Mouse (Mus musculus): ENCODE measurements around the gene Eif6. TPM values are rescaled to one million over a fixed set of nuclear protein-coding genes. Genes with fewer than 3 reads are reported as not detected.

Gene Eif6
- 71.4 and 79.8 TPM in 2 replicates for total RNA-seq (2023)

DNA sequence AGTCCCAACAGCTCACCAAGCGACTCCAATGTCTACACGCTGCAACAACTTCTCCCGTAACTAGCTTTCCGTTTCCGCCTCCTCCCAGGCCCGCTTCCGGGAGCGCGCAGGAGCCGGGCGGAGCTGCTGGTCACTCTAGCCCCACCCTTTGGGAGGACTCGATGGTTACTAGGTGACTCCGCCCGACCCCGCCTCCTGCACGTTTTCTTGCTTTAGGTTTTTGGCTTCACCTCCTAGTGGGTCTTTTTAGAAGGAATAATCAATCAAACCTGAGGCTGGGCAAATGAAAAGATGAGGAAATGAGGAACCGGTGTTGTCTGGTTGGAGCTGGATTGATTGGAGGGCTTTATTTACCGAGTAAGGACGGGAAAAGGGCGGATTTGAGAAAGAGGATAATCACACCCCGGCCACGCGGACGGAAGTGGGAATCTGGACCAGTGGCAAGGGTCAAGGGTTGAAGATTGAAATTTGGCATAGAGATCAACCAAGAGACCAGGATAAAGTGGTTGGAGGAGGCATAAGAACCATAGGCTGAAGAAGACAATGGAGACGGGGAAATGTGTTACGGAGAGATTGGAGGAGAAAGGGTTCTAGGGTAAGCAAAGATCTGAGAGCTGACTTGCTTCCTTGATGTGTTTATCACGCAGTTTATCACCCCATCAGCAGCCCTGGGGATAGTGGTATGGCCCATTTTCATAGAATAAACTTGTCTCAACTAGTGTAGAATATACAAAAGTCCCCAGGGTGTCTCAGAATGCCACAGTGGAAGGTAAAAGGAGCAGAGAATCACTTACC lies at the start of gene Eif6:
Gene Eif6, minus strand, starts transcription at position 296 of the 795 bp plus-strand sequence.

DNA sequence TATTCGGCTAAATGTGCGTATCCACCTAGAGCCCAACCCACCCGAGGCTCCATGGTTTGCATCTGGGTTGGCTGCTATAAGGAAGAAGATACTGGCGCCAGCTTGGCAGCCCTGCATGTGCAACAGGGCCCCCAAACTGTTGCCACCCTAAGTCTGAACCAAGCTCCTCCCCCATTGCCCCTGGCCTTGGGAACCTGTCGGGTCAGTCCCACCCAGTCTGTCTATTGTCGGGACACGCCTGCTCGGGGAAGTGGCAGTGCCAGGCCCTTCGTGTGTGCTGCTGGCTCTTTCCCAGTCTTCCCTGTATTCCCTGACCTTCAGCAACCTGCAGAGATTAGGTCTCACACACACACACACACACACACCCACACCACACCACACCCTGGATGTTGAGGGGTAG lies 8.0 kb upstream of the Eif6 start, which contains the start of gene Fam83c:
Gene Fam83c, minus strand, starts transcription at position 123 of the 400 bp plus-strand sequence.

DNA sequence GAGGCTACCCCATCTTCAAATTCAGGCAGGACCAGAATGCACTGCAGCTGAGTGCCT lies 7.5 kb downstream of the Eif6 start, which contains the start of gene BC029722:
Gene BC029722, minus strand, starts transcription at position 35 of the 57 bp plus-strand sequence.

DNA sequence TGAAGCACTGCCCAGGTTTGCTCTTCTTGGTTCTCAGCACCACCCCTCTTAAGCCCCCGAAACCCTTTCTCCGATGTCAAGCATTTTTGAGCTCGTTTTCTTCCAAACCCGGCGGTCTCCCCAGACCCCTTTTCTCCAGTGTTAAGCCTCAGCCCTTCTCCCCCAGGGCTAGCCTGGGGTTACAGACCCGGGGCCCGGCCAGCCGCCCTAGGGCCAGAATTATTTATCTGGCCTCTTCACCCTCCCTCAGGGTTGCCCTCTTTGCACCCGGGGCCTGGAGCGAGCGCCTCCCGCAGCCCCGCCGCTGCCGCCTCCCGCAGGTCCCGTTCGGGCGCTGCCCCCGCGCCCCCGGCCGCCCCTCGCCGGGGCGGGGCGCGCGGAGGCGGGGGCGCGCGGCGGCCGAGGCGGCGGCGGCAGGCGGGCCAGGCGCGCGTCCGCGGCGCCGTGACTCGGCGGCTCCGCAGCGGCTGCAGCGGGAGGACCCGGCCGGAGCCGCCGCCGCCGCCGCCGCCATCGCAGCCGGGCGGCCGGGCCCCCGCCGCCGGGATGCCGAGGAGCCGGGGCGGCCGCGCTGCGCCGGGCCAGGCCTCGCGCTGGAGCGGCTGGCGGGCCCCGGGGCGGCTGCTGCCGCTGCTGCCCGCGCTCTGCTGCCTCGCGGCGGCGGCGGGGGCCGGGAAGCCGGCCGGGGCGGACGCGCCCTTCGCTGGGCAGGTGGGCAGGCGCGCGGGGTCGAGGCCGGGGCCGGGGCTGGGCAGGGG lies 51.6 kb downstream of the Eif6 start, which contains the start of gene Mmp24:
Gene Mmp24, plus strand, starts transcription at position 416 of the 758 bp plus-strand sequence.

Other genes starting within 250 kb of the Eif6 start
- gene Gss, start 234.1 kb downstream of the Eif6 start, total RNA-seq (2023) = 9.7 and 14.6 TPM in 2 replicates
- not detected in 2 replicates for gene Myh7b, start 215.7 kb downstream of the Eif6 start, total RNA-seq (2023)
- 116 and 139 TPM in 2 replicates for gene Trpc4ap, start 134.5 kb downstream of the Eif6 start, total RNA-seq (2023)
- 32.5 and 42.7 TPM in 2 replicates for gene Edem2, start 97.5 kb downstream of the Eif6 start, total RNA-seq (2023)
- not detected in 2 replicates for gene Gm17581, start 91.1 kb downstream of the Eif6 start, total RNA-seq (2023)
- gene Procr, start 75.8 kb downstream of the Eif6 start, total RNA-seq (2023) = not detected in 2 replicates
- gene Mmp24, start 51.6 kb downstream of the Eif6 start, total RNA-seq (2023) = not detected in 2 replicates
- gene BC029722, start 7.5 kb downstream of the Eif6 start, total RNA-seq (2023) = 8.4 and 9.0 TPM in 2 replicates
- not detected in 2 replicates for gene Fam83c, start 7.9 kb upstream of the Eif6 start, total RNA-seq (2023)
- 9.8 and 13.0 TPM in 2 replicates for gene Uqcc1, start 103.4 kb upstream of the Eif6 start, total RNA-seq (2023)
- gene Gm15557, start 113.8 kb upstream of the Eif6 start, total RNA-seq (2023) = not detected in 2 replicates
- not detected in 2 replicates for gene Gdf5, start 118.4 kb upstream of the Eif6 start, total RNA-seq (2023)
- 57.4 and 85.4 TPM in 2 replicates for gene Cep250, start 129.5 kb upstream of the Eif6 start, total RNA-seq (2023)
- not detected in 2 replicates for gene 6430550D23Rik, start 181.1 kb upstream of the Eif6 start, total RNA-seq (2023)
- gene Ergic3, start 181.1 kb upstream of the Eif6 start, total RNA-seq (2023) = 57.4 and 60.2 TPM in 2 replicates
- gene Fer1l4, start 226.0 kb upstream of the Eif6 start, total RNA-seq (2023) = not detected in 2 replicates
- gene Spag4, start 238.2 kb upstream of the Eif6 start, total RNA-seq (2023) = 0.43 and 0.85 TPM in 2 replicates